Mouse (Mus musculus): ENCODE measurements around the gene Hist1h2bg.

- no peak for TF ChIP-seq EP300 (IDR thresholded peaks at IDR 0.05)
- no peak for TF ChIP-seq CTCF (IDR thresholded peaks at IDR 0.05)
Observed at GRCm38 (mm10) chr13:23538249-23538648, 32.9 kb upstream of the Hist1h2bg start.

Measured in lung, postnatal 0 days (tissue).